Mouse (Mus musculus) olfactory bulb, adult 2 months (tissue): Measurements from ENCODE around the gene Iqgap2.

ENCODE experiments used
- CTCF ChIP-seq: fragments of 200-500 bp; IDR thresholded peaks from 2 replicates; pipeline ENCODE4 v1.5.1; 2012; ENCODE audit warnings: low read depth, mild to moderate bottlenecking, low read length, moderate library complexity; ENCODE audit not compliant: insufficient read depth
- POLR2A ChIP-seq: fragments of 200-500 bp; IDR thresholded peaks from 2 replicates; pipeline ENCODE4 v1.6.1; 2012; ENCODE audit warnings: mild to moderate bottlenecking, low read depth, low read length, moderate library complexity; ENCODE audit not compliant: insufficient read depth

DNA sequence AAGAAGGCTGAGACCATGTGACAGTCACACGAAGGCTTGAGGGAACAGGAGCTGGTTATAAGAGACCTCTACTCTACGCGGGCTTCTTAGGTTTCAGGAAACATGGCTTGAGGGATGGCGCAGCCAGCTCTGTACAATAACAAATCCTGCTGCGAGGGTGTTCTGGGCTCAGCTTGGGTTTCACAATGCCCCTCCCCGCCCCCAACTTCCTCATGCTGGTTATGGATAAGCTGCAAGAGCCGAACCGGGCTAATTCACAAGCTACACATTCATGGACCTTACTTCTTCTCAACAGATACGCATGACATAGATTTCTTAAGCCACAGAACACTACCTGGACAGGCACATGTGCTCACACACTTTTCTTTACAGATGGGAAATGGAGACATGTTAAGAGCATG lies 113.0 kb downstream of the Iqgap2 start:
- TF ChIP-seq CTCF (no peak), POLR2A (no peak)
